8 mouse cellular contexts compared by ENCODE assay signal in genomic region chr3:129308102-129308752, GRCm38 (mm10). TPM values are rescaled to one million over a fixed set of nuclear protein-coding genes. Genes with fewer than 3 reads are reported as not detected.
A peak's percentile ranks its signal among the peaks of the same experiment; 100 is the strongest.
DNase-seq lines count a peak whose midpoint lies in the region; ATAC-seq and TF ChIP-seq lines count a peak whose summit lies in the region.

No protein-coding gene starts in this region.

- peak; percentile 84 for ATAC-seq in hindbrain, embryonic 15.5 days (ENCODE audit: low FRiP score, low read depth)
- peak; percentile 84 for ATAC-seq in midbrain, postnatal 0 days (ENCODE audit: low FRiP score)

- DNase-seq in gastrocnemius, adult 2 months: no peak
- DNase-seq in gastrocnemius, postnatal 10 days: no peak
- DNase-seq in 3T3-L1 (ENCODE audit: low read depth, low spot score) (peak; percentile 85), ZHBTc4 (ENCODE audit: low read depth, low spot score) (peak; percentile 73)
- DNase-seq in midbrain, postnatal 0 days (ENCODE audit: low spot score): peak; percentile 92
- DNase-seq in adrenal gland, adult 2 months: no peak
- no peak for DNase-seq in left cerebral cortex, adult 8-10 months (ENCODE audit: low spot score in 2 of 2)

- no peaks in the 10 kb centered on the region for H3K9me3 ChIP-seq in hindbrain, embryonic 15.5 days
- no peaks in the 10 kb centered on the region for H3K9me3 ChIP-seq in midbrain, postnatal 0 days (ENCODE audit: low read length)

- H3K4me2 ChIP-seq in hindbrain, embryonic 15.5 days: no peak overlapping the region
- H3K4me2 ChIP-seq in midbrain, postnatal 0 days (ENCODE audit: low read depth, low read length, poor library complexity, severe bottlenecking): 0 out of 2 replicates have a peak overlapping the region, but pooled peaks have one; percentile 9

- no peak overlapping the region for H3K9ac ChIP-seq in hindbrain, embryonic 15.5 days
- H3K9ac ChIP-seq in midbrain, postnatal 0 days (replicated peaks; ENCODE audit: low read length, poor library complexity, severe bottlenecking): no peak overlapping the region

- no peak overlapping the region for H3K27ac ChIP-seq in gastrocnemius, adult 2 months
- H3K27ac ChIP-seq in hindbrain, embryonic 15.5 days (replicated peaks): no peak overlapping the region
- no peak overlapping the region for H3K27ac ChIP-seq in midbrain, postnatal 0 days (ENCODE audit: low read depth, low read length)

- H3K27me3 ChIP-seq in hindbrain, embryonic 15.5 days: no peaks in the 10 kb centered on the region; the same call in 1 of the 2 replicates
- no peaks in the 10 kb centered on the region for H3K27me3 ChIP-seq in midbrain, postnatal 0 days (ENCODE audit: insufficient read depth, low read length)

- H3K36me3 ChIP-seq in hindbrain, embryonic 15.5 days: no peaks in the 10 kb centered on the region
- no peaks in the 10 kb centered on the region for H3K36me3 ChIP-seq in midbrain, postnatal 0 days (ENCODE audit: insufficient read depth, low read length)

- peak; percentile 74 for TF ChIP-seq CTCF in gastrocnemius, adult 2 months (IDR thresholded peaks at IDR 0.05)
- TF ChIP-seq CTCF in midbrain, postnatal 0 days (IDR thresholded peaks at IDR 0.05): peak; percentile 79

- no peak overlapping the region for H3K4me3 ChIP-seq in gastrocnemius, adult 2 months
- no peak overlapping the region for H3K4me3 ChIP-seq in hindbrain, embryonic 15.5 days
- H3K4me3 ChIP-seq in midbrain, postnatal 0 days (ENCODE audit: low read depth, low read length): no peak overlapping the region

- 40% methylated on average over 10 of the region's 10 CpGs for WGBS in hindbrain, embryonic 15.5 days
- WGBS in midbrain, postnatal 0 days: 29% methylated on average over 10 of the region's 10 CpGs

- no peaks in the 10 kb centered on the region for H3K4me1 ChIP-seq in hindbrain, embryonic 15.5 days (replicated peaks)
- H3K4me1 ChIP-seq in midbrain, postnatal 0 days (ENCODE audit: insufficient read depth, low read length): no peaks in the 10 kb centered on the region

- intact Hi-C loops in gastrocnemius, adult 2 months (cut with DNase I): loop anchor here (1.0 kb wide), 1 partner anchor 114 kb away; no protein-coding TSS in a partner anchor

RNA-seq across cellular contexts. Expression of gene Enpep, which starts 24.3 kb away (rescaled TPM):
- 1 to 10 TPM; 1.7 to 3.2 TPM for total RNA-seq in gastrocnemius, adult 2 months (2021)
- 1 to 10 TPM; 3.2 to 3.7 TPM for total RNA-seq in gastrocnemius, postnatal 10 days (2021)
- 2.6 and 3.9 TPM in 2 replicates for polyA plus RNA-seq in hindbrain, embryonic 15.5 days (2015; fragmentation: Nextera tagmentation; extraction: Ambion mirVana)
- 3.0 and 4.1 TPM in 2 replicates for total RNA-seq in midbrain, postnatal 0 days (2014; rRNA removed)
- polyA plus RNA-seq in midbrain, postnatal 0 days (2015; fragmentation: Nextera tagmentation; extraction: Ambion mirVana): 1.9 and 2.3 TPM in 2 replicates
- total RNA-seq in adrenal gland, adult 2 months (2021): 10 to 100 TPM; 10.6 to 18.2 TPM
- 1.5 and 1.6 TPM in 2 replicates for polyA plus RNA-seq in adrenal gland, adult 2 months (2012; rRNA removed)
- total RNA-seq in left cerebral cortex, adult 8-10 months (2022): 1 to 10 TPM; 1.3 to 2.0 (median 1.6) TPM

Comparison
In these comparisons a context has a peak if more than half of its experiments do, and no peak if none do; other contexts are left out.
1. DNase-seq: peak in 3T3-L1 (single experiment), ZHBTc4 (single experiment) and midbrain, postnatal 0 days (single experiment); none in gastrocnemius, adult 2 months (single experiment), gastrocnemius, postnatal 10 days (single experiment), adrenal gland, adult 2 months (single experiment) and left cerebral cortex, adult 8-10 months (0 of 2).